Mouse (Mus musculus) lung, embryonic 14.5 days (tissue): ENCODE data around the gene Fbxl7. TPM values are rescaled to one million over a fixed set of nuclear protein-coding genes. Genes with fewer than 3 reads are reported as not detected.

Experiments used
- ATAC-seq: fragments of 200-750 bp; cut with Nextera tagmentation; 2 replicates; pipeline ENCODE4 v1.8.0; 2017; ENCODE audit warnings: mild to moderate bottlenecking, moderate TSS enrichment, moderate library complexity; ENCODE audit not compliant: insufficient read depth
- DNase-seq: peaks from one replicate; pipeline ENCODE4 v3.0.0-alpha.2; 2015
- H3K27ac ChIP-seq: fragments of 300-500 bp; sonication (generic); 2 replicates; pipeline ENCODE4 v1.5.1; 2014; ENCODE audit warnings: low read depth, mild to moderate bottlenecking, moderate library complexity
- H3K27me3 ChIP-seq: fragments of 300-500 bp; sonication (generic); 2 replicates; pipeline ENCODE4 v1.6.1; 2014; ENCODE audit warnings: low read length, control low read depth; ENCODE audit not compliant: insufficient read depth
- H3K36me3 ChIP-seq: fragments of 300-500 bp; sonication (generic); 2 replicates; pipeline ENCODE4 v1.6.1; 2014; ENCODE audit warnings: control low read depth; ENCODE audit not compliant: insufficient read depth
- H3K4me1 ChIP-seq: fragments of 300-500 bp; sonication (generic); 2 replicates; pipeline ENCODE4 v1.6.1; 2014; ENCODE audit warnings: antibody characterized with exemption, control low read depth; ENCODE audit not compliant: insufficient read depth
- H3K4me2 ChIP-seq: fragments of 300-500 bp; sonication (generic); 2 replicates; pipeline ENCODE4 v1.6.1; 2014; ENCODE audit warnings: mild to moderate bottlenecking
- H3K4me3 ChIP-seq: fragments of 300-500 bp; sonication (generic); 2 replicates; pipeline ENCODE4 v1.5.1; 2014; ENCODE audit warnings: low read depth, low read length
- H3K9ac ChIP-seq: fragments of 300-500 bp; sonication (generic); 2 replicates; pipeline ENCODE4 v1.6.1; 2014
- H3K9me3 ChIP-seq: fragments of 300-500 bp; sonication (generic); 2 replicates; pipeline ENCODE4 v1.6.1; 2016; ENCODE audit warnings: low read depth, low read length, control low read depth
- CTCF ChIP-seq: IDR thresholded peaks from 2 replicates; pipeline ENCODE4 v1.5.1; 2016; ENCODE audit warnings: antibody characterized with exemption, low read depth
- WGBS: fragments of 180-500 bp; shearing (Covaris S2); extraction: QIAGEN DNeasy Blood & Tissue Kit; methylation state at CpG from one replicate; pipeline ENCODE4 v1.1.7; 2014; 5-methylcytosine and 5-hydroxymethylcytosine counted together
- polyA plus RNA-seq: library from polyadenylated mRNA; unstranded; fragments of >200 nt; fragmentation: Nextera tagmentation; extraction: Ambion mirVana; gene quantifications from 2 replicates; pipeline ENCODE4 v1.2.1, GENCODE M21; 2014

The Fbxl7 gene
- polyA plus RNA-seq, 1 experiment from 2014 or later, result 23.5 TPM

- ATAC-seq, result no peak
- DNase-seq, result no peak
- H3K27me3 ChIP-seq, result no peaks in the 10 kb centered on the region
Observed at GRCm38 (mm10) chr15:26867521-26867920, 27.9 kb downstream of the Fbxl7 start.

GRCm38 (mm10) chr15:26862173-26862572 is 33.2 kb downstream of the Fbxl7 start:
- Histone ChIP-seq H3K36me3 (no peaks in the 10 kb centered on the region), H3K4me3 (no peak overlapping the region), H3K27me3 (no peaks in the 10 kb centered on the region), H3K4me2 (no peak overlapping the region), H3K9me3 (no peaks in the 10 kb centered on the region), H3K4me1 (no peaks in the 10 kb centered on the region), H3K9ac (no peak overlapping the region), H3K27ac (no peak overlapping the region)
- DNase-seq, result peak; percentile 51
- 49% methylated on average over 2 of the region's 2 CpGs for WGBS
- no peak for TF ChIP-seq CTCF
- peak; percentile 49; the same call in 1 of the 2 replicates for ATAC-seq

More at GRCm38 (mm10) chr15:26867521-26867920, 27.9 kb downstream of the Fbxl7 start:
- WGBS, result 58% methylated on average over 5 of the region's 5 CpGs
- H3K9ac ChIP-seq, result no peak overlapping the region
- H3K9me3 ChIP-seq, result no peaks in the 10 kb centered on the region
- TF ChIP-seq CTCF, result no peak
- H3K36me3 ChIP-seq, result no peaks in the 10 kb centered on the region
- no peaks in the 10 kb centered on the region; the same call in 1 of the 2 replicates for H3K4me1 ChIP-seq
- H3K27ac ChIP-seq, result no peak overlapping the region
- H3K4me3 ChIP-seq, result no peak overlapping the region
- no peak overlapping the region for H3K4me2 ChIP-seq

GRCm38 (mm10) chr15:26849626-26850025 is 45.8 kb downstream of the Fbxl7 start:
- Histone ChIP-seq H3K27me3 (no peaks in the 10 kb centered on the region), H3K27ac (no peak overlapping the region), H3K9me3 (no peaks in the 10 kb centered on the region), H3K4me3 (no peak overlapping the region), H3K36me3 (0 out of 2 replicates have a peak, but pooled peaks cover 4% of the 10 kb centered on the region), H3K4me2 (no peak overlapping the region), H3K9ac (no peak overlapping the region), H3K4me1 (no peaks in the 10 kb centered on the region)
- DNase-seq (peak; percentile 19), ATAC-seq (no peak)
- WGBS, result 23% methylated on average over 1 of the region's 1 CpGs
- TF ChIP-seq CTCF, result no peak

GRCm38 (mm10) chr15:26842216-26842615 is 53.2 kb downstream of the Fbxl7 start:
- no peaks in the 10 kb centered on the region for H3K9me3 ChIP-seq
- 86% methylated on average over 6 of the region's 6 CpGs for WGBS
- no peak overlapping the region for H3K27ac ChIP-seq
- no peak for TF ChIP-seq CTCF
- H3K4me1 ChIP-seq, result no peaks in the 10 kb centered on the region
- DNase-seq, result no peak
- no peaks in the 10 kb centered on the region for H3K27me3 ChIP-seq
- H3K9ac ChIP-seq, result no peak overlapping the region
- no peak for ATAC-seq
- H3K36me3 ChIP-seq, result no peaks in the 10 kb centered on the region
- H3K4me2 ChIP-seq, result no peak overlapping the region
- H3K4me3 ChIP-seq, result no peak overlapping the region

GRCm38 (mm10) chr15:26838386-26838785 is 57.0 kb downstream of the Fbxl7 start:
- Histone ChIP-seq H3K9ac (no peak overlapping the region), H3K27me3 (no peaks in the 10 kb centered on the region), H3K9me3 (no peaks in the 10 kb centered on the region), H3K4me1 (no peaks in the 10 kb centered on the region), H3K4me3 (no peak overlapping the region), H3K4me2 (no peak overlapping the region), H3K36me3 (no peaks in the 10 kb centered on the region), H3K27ac (no peak overlapping the region)
- no peak for DNase-seq
- ATAC-seq, result no peak
- TF ChIP-seq CTCF, result no peak
- WGBS, result 91% methylated on average over 1 of the region's 1 CpGs

- Histone ChIP-seq H3K27me3 (no peaks in the 10 kb centered on the region), H3K36me3 (no peaks in the 10 kb centered on the region), H3K9me3 (no peaks in the 10 kb centered on the region), H3K4me1 (no peaks in the 10 kb centered on the region), H3K27ac (no peak overlapping the region), H3K9ac (no peak overlapping the region), H3K4me2 (no peak overlapping the region), H3K4me3 (no peak overlapping the region)
- TF ChIP-seq CTCF, result no peak
- 75% methylated on average over 3 of the region's 3 CpGs for WGBS
- ATAC-seq, result no peak
- no peak for DNase-seq
Observed at GRCm38 (mm10) chr15:26837200-26837599, 58.2 kb downstream of the Fbxl7 start.

- DNase-seq (no peak), ATAC-seq (no peak)
- H3K27ac ChIP-seq, result no peak overlapping the region
- 77% methylated on average over 5 of the region's 5 CpGs for WGBS
- no peak for TF ChIP-seq CTCF
- no peaks in the 10 kb centered on the region for H3K4me1 ChIP-seq
- no peaks in the 10 kb centered on the region for H3K9me3 ChIP-seq
- no peaks in the 10 kb centered on the region for H3K27me3 ChIP-seq
- H3K4me2 ChIP-seq, result no peak overlapping the region
- no peaks in the 10 kb centered on the region for H3K36me3 ChIP-seq
- no peak overlapping the region for H3K4me3 ChIP-seq
- no peak overlapping the region for H3K9ac ChIP-seq
Observed at GRCm38 (mm10) chr15:26834415-26834814, 61.0 kb downstream of the Fbxl7 start.

- Histone ChIP-seq H3K27me3 (no peaks in the 10 kb centered on the region), H3K4me2 (no peak overlapping the region), H3K4me3 (no peak overlapping the region), H3K36me3 (no peaks in the 10 kb centered on the region), H3K27ac (no peak overlapping the region), H3K9ac (no peak overlapping the region), H3K4me1 (no peaks in the 10 kb centered on the region), H3K9me3 (no peaks in the 10 kb centered on the region)
- ATAC-seq (no peak), DNase-seq (no peak)
- no peak for TF ChIP-seq CTCF
- WGBS, result 87% methylated on average over 4 of the region's 4 CpGs
Observed at GRCm38 (mm10) chr15:26831141-26831540, 64.2 kb downstream of the Fbxl7 start.
